Mouse (Mus musculus): ENCODE data around the gene Tmco5. TPM values are rescaled to one million over a fixed set of nuclear protein-coding genes. Genes with fewer than 3 reads are reported as not detected.

Gene Tmco5
- polyA plus RNA-seq, 1 experiment from 2014 or later, result not detected

GRCm38 (mm10) chr2:116893988-116894363, 15.5 kb downstream of the Tmco5 start:
- ATAC-seq (ENCODE audit: insufficient number of reproducible peaks, insufficient read depth, low FRiP score, low TSS enrichment, low read depth), result peak; percentile 64
- Histone ChIP-seq H3K27ac (no peak overlapping the region), H3K9ac (replicated peaks) (no peak overlapping the region; the same call in 1 of the 2 replicates), H3K27me3 (0 out of 2 replicates have a peak, but pooled peaks cover 2% of the 10 kb centered on the region), H3K4me3 (replicated peaks) (peak overlapping the region; percentile 33), H3K36me3 (no peaks in the 10 kb centered on the region), H3K4me2 (peak overlapping the region; percentile 60), H3K4me1 (replicated peaks) (0 out of 2 replicates have a peak, but pooled peaks cover 2% of the 10 kb centered on the region), H3K9me3 (no peaks in the 10 kb centered on the region)
- WGBS, result under 1% methylated on average over 9 of the region's 9 CpGs

DNA sequence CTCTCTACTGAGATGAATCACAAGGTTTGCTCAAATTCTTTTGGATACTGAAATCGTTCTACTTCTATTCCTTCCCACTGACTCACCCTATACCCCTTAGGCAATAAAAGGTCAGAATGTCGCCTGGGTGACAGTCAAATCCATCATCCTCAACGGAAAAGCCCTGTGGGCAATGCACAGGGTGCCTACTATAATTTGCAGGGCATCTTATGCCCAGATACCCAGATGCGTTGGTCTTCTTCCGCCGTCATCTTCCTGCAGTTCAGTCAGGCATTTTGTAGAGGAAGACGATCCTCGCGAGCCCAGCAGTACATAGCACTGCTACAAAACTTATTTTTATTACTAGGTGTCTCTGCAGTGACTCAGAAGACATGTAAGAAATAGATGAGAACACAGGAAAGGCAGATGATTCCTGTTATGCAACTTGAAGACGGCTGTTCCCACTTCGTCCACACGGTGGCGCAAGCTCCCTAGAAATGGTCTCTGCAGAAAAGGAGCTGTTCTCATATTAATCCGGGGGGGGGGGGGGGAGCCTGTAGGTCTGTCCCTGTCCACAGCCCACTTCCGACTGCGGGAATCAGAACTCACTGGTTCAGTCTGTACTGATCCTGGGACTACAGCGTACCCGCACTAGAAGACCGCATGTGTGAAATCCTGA, 21.3 kb downstream of the Tmco5 start:
- Histone ChIP-seq H3K27me3 (0 out of 2 replicates have a peak, but pooled peaks cover 5% of the 10 kb centered on the region), H3K4me3 (replicated peaks) (peak overlapping the region; percentile 37), H3K36me3 (no peaks in the 10 kb centered on the region), H3K4me1 (replicated peaks) (no peaks in the 10 kb centered on the region; the same call in 1 of the 2 replicates), H3K9ac (replicated peaks) (peak overlapping the region; percentile 48), H3K4me2 (peak overlapping the region; percentile 66), H3K9me3 (no peaks in the 10 kb centered on the region), H3K27ac (peak overlapping the region; percentile 43; the same call in 1 of the 2 replicates)
- ATAC-seq (ENCODE audit: insufficient number of reproducible peaks, insufficient read depth, low FRiP score, low TSS enrichment, low read depth), result peak; percentile 76
- 13% methylated on average over 19 of the region's 19 CpGs for WGBS

GRCm38 (mm10) chr2:116900273-116900843, 21.9 kb downstream of the Tmco5 start:
- Histone ChIP-seq H3K36me3 (no peaks in the 10 kb centered on the region), H3K4me3 (replicated peaks) (peak overlapping the region; percentile 37), H3K4me1 (replicated peaks) (no peaks in the 10 kb centered on the region; the same call in 1 of the 2 replicates), H3K9me3 (no peaks in the 10 kb centered on the region), H3K27ac (peak overlapping the region; percentile 43; the same call in 1 of the 2 replicates), H3K4me2 (peak overlapping the region; percentile 66), H3K27me3 (0 out of 2 replicates have a peak, but pooled peaks cover 5% of the 10 kb centered on the region), H3K9ac (replicated peaks) (peak overlapping the region; percentile 48)
- peak; percentile 49 for ATAC-seq (ENCODE audit: insufficient number of reproducible peaks, insufficient read depth, low FRiP score, low TSS enrichment, low read depth)
- 34% methylated on average over 10 of the region's 10 CpGs for WGBS

DNA sequence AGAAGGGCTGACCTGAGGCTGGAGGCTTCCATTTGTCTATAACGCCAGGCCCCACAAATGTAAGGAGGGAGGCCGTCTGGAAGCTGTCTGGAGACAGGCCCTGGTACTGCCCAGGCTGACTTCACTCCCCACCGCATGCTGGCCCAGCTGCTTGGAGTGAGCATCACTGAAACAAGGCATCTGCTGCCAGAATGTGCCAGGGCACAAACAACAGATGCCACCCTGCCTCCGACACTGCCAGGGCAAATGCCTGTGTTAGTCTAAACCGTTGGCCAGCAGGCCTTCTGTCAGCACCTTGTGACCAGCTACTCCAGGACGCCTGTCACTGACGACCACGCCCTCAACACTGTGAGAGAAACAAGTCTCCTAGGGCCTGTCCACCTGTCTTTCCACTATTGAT, 29.8 kb downstream of the Tmco5 start:
- Histone ChIP-seq H3K9ac (replicated peaks) (no peak overlapping the region), H3K27ac (no peak overlapping the region), H3K27me3 (no peaks in the 10 kb centered on the region), H3K4me2 (no peak overlapping the region), H3K36me3 (no peaks in the 10 kb centered on the region), H3K4me1 (replicated peaks) (no peaks in the 10 kb centered on the region), H3K4me3 (replicated peaks) (no peak overlapping the region), H3K9me3 (no peaks in the 10 kb centered on the region)
- WGBS, result 73% methylated on average over 8 of the region's 8 CpGs
- no peak for ATAC-seq (ENCODE audit: insufficient number of reproducible peaks, insufficient read depth, low FRiP score, low TSS enrichment, low read depth)

GRCm38 (mm10) chr2:116912334-116913070, 34.0 kb downstream of the Tmco5 start:
- Histone ChIP-seq H3K9ac (replicated peaks) (no peak overlapping the region), H3K36me3 (no peaks in the 10 kb centered on the region), H3K4me2 (no peak overlapping the region), H3K9me3 (no peaks in the 10 kb centered on the region), H3K27ac (no peak overlapping the region), H3K27me3 (no peaks in the 10 kb centered on the region), H3K4me3 (replicated peaks) (no peak overlapping the region), H3K4me1 (replicated peaks) (no peaks in the 10 kb centered on the region)
- no peak for ATAC-seq (ENCODE audit: insufficient number of reproducible peaks, insufficient read depth, low FRiP score, low TSS enrichment, low read depth)
- WGBS, result 71% methylated on average over 7 of the region's 7 CpGs

DNA sequence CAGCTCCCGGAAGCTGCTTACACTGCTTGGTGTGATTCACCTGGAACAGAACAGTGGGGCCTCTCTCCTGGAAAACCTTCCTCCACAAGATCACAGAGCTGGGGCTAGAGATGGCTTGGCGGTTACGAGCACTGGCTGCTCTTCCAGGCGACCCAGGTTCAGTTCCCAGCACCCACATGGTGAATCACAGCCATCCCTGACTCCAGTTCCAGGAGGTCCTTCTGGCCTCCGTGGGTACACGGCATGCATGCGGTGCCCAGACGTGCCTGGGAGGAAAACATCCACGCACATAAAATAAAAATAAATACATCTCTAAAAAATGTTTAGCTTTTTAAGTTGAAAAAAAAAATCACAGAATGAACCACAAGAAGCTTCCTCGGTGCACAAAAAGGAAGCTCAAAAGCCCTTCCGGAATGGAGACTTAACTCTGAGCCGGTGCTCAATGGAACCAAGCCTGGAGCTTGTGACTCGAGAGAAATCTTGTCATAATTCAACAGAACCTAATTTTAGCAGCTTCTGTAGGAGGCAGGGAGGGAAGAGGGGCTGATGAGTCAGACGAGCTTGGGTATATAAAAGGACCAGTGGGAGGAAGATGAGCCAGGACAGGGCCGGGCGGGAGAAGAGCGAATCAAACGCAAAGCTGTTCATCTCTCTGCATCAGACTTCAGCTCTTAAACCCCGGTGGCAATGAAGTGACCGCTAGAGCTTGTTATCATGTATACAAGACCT, 35.4 kb downstream of the Tmco5 start:
- Histone ChIP-seq H3K4me1 (replicated peaks) (no peaks in the 10 kb centered on the region), H3K36me3 (no peaks in the 10 kb centered on the region), H3K9me3 (no peaks in the 10 kb centered on the region), H3K4me3 (replicated peaks) (no peak overlapping the region), H3K4me2 (no peak overlapping the region), H3K27ac (no peak overlapping the region), H3K27me3 (no peaks in the 10 kb centered on the region), H3K9ac (replicated peaks) (no peak overlapping the region)
- 86% methylated on average over 20 of the region's 20 CpGs for WGBS
- no peak for ATAC-seq (ENCODE audit: insufficient number of reproducible peaks, insufficient read depth, low FRiP score, low TSS enrichment, low read depth)

- Histone ChIP-seq H3K36me3 (no peaks in the 10 kb centered on the region), H3K4me2 (no peak overlapping the region), H3K4me3 (replicated peaks) (no peak overlapping the region), H3K27ac (no peak overlapping the region), H3K27me3 (no peaks in the 10 kb centered on the region), H3K9me3 (no peaks in the 10 kb centered on the region), H3K9ac (replicated peaks) (no peak overlapping the region), H3K4me1 (replicated peaks) (no peaks in the 10 kb centered on the region)
- ATAC-seq (ENCODE audit: insufficient number of reproducible peaks, insufficient read depth, low FRiP score, low TSS enrichment, low read depth), result no peak
- WGBS, result 83% methylated on average over 4 of the region's 4 CpGs
Observed at GRCm38 (mm10) chr2:116914636-116915035, 36.1 kb downstream of the Tmco5 start.

GRCm38 (mm10) chr2:116918598-116918997, 40.1 kb downstream of the Tmco5 start:
- Histone ChIP-seq H3K27me3 (no peaks in the 10 kb centered on the region), H3K36me3 (no peaks in the 10 kb centered on the region), H3K27ac (no peak overlapping the region), H3K9me3 (0 out of 2 replicates have a peak, but pooled peaks cover 7% of the 10 kb centered on the region), H3K4me3 (replicated peaks) (no peak overlapping the region), H3K9ac (replicated peaks) (no peak overlapping the region), H3K4me2 (no peak overlapping the region), H3K4me1 (replicated peaks) (no peaks in the 10 kb centered on the region)
- WGBS, result 82% methylated on average over 3 of the region's 3 CpGs
- ATAC-seq (ENCODE audit: insufficient number of reproducible peaks, insufficient read depth, low FRiP score, low TSS enrichment, low read depth), result no peak

- no peak for ATAC-seq (ENCODE audit: insufficient number of reproducible peaks, insufficient read depth, low FRiP score, low TSS enrichment, low read depth)
- 75% methylated on average over 9 of the region's 9 CpGs for WGBS
- Histone ChIP-seq H3K36me3 (no peaks in the 10 kb centered on the region), H3K27me3 (no peaks in the 10 kb centered on the region), H3K4me1 (replicated peaks) (no peaks in the 10 kb centered on the region), H3K9ac (replicated peaks) (no peak overlapping the region), H3K9me3 (0 out of 2 replicates have a peak, but pooled peaks cover 10% of the 10 kb centered on the region), H3K4me3 (replicated peaks) (no peak overlapping the region), H3K4me2 (no peak overlapping the region), H3K27ac (no peak overlapping the region)
Observed at GRCm38 (mm10) chr2:116922580-116923500, 44.3 kb downstream of the Tmco5 start.

DNA sequence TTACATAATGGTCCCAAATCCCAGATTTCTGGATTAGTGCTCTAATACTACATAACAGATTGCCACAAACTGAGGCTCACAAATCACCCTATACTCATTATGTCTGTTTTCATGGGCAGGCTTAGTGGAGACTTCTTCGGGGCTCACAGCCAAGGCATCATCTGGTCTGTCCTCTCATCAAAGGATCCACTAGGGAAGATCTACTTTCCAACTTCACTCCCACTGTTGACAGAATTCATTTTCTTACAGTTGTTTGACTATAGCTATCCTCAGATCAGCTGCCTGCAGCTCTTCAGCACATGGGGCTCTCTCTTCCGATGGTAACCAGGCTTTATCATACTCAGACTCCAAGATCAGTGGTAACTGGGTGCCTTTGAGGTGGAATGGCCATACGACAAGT, 45.2 kb downstream of the Tmco5 start:
- H3K9ac ChIP-seq (replicated peaks), result no peak overlapping the region
- no peak overlapping the region for H3K4me2 ChIP-seq
- no peak overlapping the region for H3K27ac ChIP-seq
- 74% methylated on average over 3 of the region's 3 CpGs for WGBS
- 0 out of 2 replicates have a peak, but pooled peaks cover 10% of the 10 kb centered on the region for H3K9me3 ChIP-seq
- H3K27me3 ChIP-seq, result no peaks in the 10 kb centered on the region
- no peak for ATAC-seq (ENCODE audit: insufficient number of reproducible peaks, insufficient read depth, low FRiP score, low TSS enrichment, low read depth)
- no peaks in the 10 kb centered on the region for H3K36me3 ChIP-seq
- no peak overlapping the region for H3K4me3 ChIP-seq (replicated peaks)
- no peaks in the 10 kb centered on the region for H3K4me1 ChIP-seq (replicated peaks)

Measured in limb, embryonic 12.5 days (tissue).